Mouse (Mus musculus) small intestine, adult 2 months (tissue): Measurements from ENCODE around the gene Slc35e4.

ENCODE experiments used
- CTCF ChIP-seq: fragments of 200-500 bp; IDR thresholded peaks from 2 replicates; pipeline ENCODE4 v1.5.1; 2012; ENCODE audit warnings: low read depth, mild to moderate bottlenecking, control low read depth, inconsistent platforms, low read length, moderate library complexity, mixed read lengths; ENCODE audit not compliant: insufficient replicate concordance, insufficient read length; ENCODE audit errors: extremely low read depth
- POLR2A ChIP-seq: fragments of 200-500 bp; IDR thresholded peaks from 2 replicates; pipeline ENCODE4 v1.6.1; 2012; ENCODE audit warnings: low read depth, mild to moderate bottlenecking, control low read depth, inconsistent platforms, low read length, moderate library complexity

DNA sequence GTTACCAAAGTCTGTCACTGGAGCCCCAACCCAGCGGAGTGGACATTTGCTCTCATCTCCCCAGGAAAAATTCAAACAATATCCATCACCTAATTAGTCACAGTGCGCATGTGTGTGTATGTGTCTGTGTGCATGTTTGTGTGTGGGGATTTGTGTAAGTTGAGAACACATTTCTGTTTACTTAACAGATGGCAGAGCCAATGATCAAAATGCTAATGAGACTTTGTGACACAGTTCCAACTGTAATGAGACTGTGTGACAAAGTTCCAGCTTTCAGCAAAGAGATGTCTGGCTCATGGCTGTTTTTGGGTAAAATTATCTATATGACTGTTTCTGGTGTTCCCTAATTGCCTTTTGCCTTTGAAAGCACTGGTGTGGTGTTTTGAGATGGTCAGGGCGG lies 21.9 kb upstream of the Slc35e4 start:
- TF ChIP-seq CTCF (no peak), POLR2A (no peak)
